Mouse (Mus musculus) skeletal muscle tissue, adult 2 months (tissue): Measurements from ENCODE around the gene Ankrd24.
"Not testable (repeated sequence)": the region's sequence is repeated elsewhere in the genome, so short reads cannot be mapped to it uniquely, and the experiment has no call there.

Experiments used
- DNase-seq: peaks from one replicate; pipeline ENCODE4 v3.0.0-alpha.2; 2012; ENCODE audit warnings: low read depth, low spot score

The Ankrd24 gene

GRCm38 (mm10) chr10:81605666-81605973 is 22.7 kb upstream of the Ankrd24 start:
- DNase-seq = no peak

DNA sequence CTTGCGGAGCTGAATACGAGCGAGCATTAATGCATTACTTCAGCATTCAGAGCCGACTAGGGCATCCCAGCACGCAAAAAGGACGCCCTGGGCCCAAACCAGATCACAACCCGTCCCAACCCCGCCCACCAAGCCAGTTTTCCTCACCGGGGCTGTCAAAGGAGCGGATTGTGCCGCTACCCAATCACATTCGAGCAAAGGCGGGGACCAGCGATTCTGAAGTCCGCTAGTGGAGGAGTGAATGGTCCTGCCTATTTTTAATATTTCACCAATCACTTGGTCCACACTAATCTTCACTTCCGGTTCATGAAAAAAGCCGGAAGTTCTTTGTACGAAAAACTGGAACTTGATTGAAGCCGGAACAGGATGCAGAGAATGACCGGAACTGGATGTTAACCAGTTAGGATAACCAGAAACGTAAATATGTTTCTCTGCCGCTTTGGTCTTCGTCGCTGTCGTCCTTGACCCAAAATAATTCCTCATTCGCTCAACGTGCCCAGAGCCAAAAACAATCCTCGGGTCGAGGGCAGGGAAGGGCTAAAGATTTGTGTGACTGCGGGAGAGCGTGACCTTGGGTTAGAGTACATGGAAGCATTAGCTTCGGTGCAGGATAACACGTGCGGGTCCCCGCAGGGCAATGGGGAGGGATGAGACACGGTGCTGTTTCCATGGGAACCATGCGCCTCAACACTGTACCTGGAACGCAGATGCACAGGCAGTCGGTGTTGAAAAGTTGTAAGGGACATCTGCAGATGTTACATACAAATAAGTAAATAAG is 22.2 kb upstream of the Ankrd24 start, which contains the start of gene BC025920:
TSS of gene BC025920 (plus strand) at position 297 of the 778 bp plus-strand sequence.
- peak; percentile 97 for DNase-seq

DNA sequence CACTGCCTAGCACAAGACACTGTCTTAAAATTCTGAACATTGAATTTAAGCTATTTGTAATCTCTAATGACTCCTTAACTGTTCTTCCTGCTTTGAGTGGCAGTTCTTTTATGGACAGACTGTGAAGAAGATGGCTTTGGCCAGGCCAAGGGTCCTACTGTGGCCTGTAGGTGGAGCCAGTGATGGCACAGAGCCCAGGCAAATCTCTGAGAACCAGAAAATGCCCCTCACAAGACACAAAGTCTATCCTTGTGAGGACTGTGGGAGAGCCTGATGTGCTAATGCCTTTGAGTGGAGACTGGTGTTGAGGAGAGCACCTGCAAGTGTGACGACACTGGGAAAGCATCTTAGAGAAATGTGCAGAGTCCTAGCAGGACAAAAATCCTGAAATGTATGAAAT is 20.0 kb upstream of the Ankrd24 start:
- DNase-seq = no peak

DNA sequence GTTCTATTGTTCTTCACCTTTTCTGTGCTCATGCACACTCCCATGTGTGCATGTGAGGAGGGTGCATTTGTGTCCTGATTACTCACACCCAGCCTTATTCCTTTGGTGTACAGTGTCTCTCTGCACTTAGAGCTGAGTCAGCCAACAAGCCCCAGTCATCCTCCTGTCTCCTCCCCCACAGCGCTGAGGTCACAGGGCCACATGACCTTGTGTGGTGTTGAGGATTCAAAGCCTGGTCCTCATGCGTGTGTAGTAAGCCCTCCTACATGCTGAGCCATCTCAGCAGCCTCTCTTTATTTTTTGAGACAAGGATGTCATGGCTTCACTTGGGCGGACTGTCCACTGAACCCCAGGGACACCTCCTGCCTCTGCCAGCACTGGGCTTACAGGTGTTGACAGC is 15.6 kb upstream of the Ankrd24 start:
- DNase-seq = no peak

- no peak for DNase-seq
Observed at GRCm38 (mm10) chr10:81615486-81615885, 12.9 kb upstream of the Ankrd24 start.

DNA sequence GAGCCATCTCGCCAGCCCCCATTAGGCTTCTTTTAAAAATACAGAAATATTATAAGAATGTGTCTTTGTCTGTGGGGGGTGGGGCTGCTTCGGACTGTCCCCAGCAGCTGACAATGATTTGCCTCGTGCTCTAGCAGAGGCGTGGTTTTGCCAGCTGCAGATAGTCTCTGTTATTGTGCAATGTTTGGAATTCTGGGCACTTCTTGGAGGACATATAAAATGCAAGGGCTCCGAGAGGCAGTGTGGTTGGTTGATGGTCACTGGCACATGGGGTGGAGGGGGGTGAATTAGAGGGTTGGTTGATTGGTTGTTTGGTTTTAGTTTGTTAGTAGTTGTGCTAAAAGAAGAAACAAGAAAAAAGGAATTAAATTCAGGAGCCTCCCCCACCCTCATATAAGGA is 8.4 kb upstream of the Ankrd24 start:
- no peak for DNase-seq

- DNase-seq = no peak
Observed at GRCm38 (mm10) chr10:81620786-81621185, 7.6 kb upstream of the Ankrd24 start.

DNA sequence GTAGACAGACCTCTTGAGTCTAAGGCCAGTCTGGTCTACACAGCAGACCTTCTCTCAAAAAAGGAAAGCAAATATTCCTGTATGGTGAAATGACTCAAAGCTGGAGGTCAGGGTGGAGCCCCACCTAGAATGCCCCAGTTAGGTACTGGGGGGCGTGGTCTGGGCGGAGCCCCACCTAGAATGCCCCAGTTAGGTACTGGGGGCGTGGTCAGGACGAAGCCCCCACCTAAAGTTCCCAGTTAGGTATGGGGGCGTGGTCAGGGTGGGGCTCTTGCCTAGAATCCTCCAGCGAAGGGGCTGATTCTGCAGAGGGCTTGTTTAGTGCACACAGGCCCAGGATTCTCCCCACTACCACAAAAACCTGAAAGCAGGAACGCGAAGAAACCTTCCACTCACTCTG is 4.9 kb upstream of the Ankrd24 start:
- no peak for DNase-seq

- DNase-seq = no peak
Observed at GRCm38 (mm10) chr10:81626101-81626993, 2.0 kb upstream of the Ankrd24 start.

DNA sequence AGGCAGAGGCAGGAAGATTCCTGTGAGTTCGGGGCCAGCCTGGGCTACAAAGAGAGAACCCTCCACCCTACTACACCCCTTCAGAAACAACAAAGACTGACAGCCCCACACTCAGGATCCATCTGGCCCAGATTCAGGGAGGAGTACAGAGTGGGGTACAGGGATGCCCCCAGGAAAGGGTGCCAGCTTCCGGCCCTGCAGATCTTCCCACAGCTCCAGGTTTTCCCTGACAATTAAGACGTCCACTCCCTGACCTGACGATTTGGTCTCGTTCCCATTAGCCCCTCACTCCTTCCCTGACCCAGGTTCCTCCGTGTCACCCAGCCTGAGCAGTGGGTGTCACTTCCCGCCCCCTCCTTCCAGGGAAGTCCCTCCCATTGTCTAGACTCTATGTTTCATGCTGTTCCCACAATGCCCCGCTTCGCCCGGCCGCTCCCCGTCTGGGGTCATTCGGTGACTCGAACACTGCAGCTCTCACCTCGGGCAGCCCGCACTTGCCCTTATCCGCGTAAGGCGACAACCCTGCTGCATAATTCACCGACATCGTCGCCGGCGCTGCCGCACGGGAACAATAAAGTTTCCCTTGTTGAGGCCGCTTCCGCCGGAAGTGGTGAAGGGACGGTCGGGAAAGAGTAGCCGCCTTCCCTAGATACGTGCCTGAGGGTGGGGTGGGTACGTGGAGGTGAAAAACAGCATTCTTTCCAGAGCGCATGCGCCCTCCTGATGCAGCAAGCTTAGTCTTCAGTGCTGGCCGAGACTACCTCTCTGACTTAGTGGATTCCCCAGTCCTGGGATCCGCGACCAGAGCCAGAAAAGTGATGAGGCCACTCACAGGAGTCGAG is 1.1 kb upstream of the Ankrd24 start, which contains the start of gene Sirt6:
TSS of gene Sirt6 (minus strand) at position 804 of the 842 bp plus-strand sequence.
- peak; percentile 97 for DNase-seq

- DNase-seq = no peak
Observed at GRCm38 (mm10) chr10:81627836-81628220, 512 bp upstream of the Ankrd24 start.

DNA sequence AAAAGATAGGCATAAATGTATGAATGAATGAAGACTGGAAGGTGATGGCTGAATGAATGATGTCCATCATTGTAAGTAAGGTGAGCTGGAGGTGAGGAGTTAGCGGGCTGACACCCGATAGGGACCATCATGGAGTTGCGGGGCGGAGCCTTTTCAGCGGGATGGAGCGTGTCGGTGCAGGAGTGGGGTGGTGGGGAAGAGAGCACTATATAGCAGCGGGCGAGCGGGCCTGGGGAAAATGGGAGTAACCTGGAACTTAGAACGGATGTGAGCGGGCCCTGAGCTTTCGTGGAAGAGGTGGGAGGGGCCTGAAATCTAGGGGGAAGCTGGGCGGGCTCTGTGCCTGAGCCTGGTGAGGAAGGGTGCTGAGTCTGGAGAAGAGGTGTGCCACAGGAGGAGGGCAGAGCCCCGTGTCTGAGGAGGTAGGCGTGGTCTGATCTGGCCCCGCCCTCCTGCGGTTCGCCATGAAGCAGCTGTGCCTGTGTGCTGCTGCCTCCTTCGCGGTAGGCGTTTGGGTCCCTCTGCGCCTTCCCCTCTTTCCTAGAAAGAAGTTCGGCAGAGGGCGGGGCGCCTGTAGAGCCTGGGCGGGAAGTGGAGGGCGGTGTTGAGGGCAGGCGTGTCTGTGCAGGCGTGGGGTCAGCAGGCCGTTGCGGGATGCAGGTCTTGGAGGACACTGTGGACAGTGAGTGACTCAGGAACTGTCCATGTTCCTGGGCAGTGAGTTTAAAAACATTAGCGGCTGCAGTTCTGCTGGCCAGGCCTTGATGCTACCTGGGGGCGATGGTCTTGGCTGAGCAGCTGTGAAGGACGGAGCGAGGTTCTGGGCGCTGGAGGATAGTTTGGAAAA is 5.1 kb downstream of the Ankrd24 start:
- DNase-seq = peak; percentile 63

GRCm38 (mm10) chr10:81636338-81636737 is 8.0 kb downstream of the Ankrd24 start:
- DNase-seq = no peak

- DNase-seq = no peak
Observed at GRCm38 (mm10) chr10:81638101-81638500, 9.8 kb downstream of the Ankrd24 start.

DNA sequence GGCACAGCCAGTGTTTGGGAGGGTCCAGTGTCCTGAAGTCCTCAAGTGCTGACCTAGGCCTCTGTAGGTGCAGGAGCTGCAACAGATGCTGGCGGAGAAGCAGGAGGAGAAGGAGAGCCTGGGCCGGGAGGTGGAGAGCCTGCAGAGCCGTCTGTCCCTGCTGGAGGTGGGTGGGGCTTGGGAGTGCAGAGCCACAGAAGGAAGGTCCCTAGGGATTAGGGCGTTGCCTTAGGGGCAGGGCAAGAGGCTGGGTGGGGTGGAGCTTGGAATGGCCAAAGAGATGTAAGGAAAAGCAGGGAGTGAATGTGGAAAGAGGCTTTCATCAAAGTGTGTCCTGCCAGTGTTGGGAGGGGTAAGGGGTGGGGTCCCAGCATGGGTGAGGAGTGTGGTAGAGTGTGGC is 12.5 kb downstream of the Ankrd24 start:
- not testable (repeated sequence) for DNase-seq

DNA sequence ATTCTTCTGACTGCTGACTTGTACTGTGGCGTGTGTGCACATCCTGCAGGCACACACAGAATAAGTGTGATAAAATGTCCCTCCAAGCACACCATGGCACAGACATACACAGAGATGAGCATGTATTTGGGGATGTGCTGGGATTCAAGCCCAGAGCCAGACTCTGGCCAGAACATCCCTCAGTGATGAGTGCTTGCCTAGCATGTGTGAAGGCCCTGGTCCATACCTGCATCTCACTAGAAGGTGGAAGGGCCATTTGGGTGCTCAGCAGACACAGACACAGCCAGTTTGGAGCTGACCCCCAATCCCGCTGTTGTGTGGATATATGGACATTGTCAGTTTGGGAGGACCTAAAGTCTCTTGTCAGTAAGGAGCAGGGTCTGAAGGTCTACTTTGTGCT is 13.2 kb downstream of the Ankrd24 start:
- DNase-seq = no peak

DNA sequence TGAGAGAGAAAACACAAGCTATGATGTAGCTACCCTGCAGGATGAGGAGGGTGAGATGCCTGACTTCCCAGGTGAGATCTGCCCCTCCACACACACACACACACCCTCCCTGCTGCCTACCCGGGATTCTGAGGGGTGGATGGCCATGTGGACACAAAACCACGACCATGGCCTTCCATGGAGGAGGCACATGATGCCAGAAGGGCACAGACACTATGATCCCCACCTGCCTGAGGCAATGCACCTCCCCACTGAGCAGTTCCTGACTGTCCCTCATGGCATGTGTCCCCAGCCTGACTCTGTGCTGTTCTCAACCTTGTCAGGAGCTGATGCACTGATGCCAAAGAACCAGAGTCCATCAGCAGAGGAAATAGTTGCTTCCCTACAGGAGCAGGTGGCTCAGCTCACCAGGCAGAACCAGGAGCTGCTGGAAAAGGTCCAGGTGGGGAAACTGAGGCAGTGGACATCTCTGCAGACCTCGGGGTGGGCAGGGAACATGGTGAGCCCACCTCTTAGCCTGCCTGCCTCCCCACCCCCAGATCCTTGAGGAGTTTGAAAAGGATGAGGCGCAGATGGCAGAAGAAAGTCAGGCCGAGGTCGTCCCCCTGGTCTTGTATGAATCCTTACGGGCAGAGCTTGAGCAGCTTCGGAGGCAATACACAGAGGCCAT is 13.8 kb downstream of the Ankrd24 start:
- DNase-seq = no peak

- DNase-seq = no peak
Observed at GRCm38 (mm10) chr10:81642648-81643448, 14.5 kb downstream of the Ankrd24 start.

- peak; percentile 97 for DNase-seq
Observed at GRCm38 (mm10) chr10:81643449-81644055, 15.2 kb downstream of the Ankrd24 start.
